Mouse (Mus musculus) liver, postnatal 0 days (tissue): ENCODE data around the gene Ubqln3.

ENCODE experiments used
- CTCF ChIP-seq: sonication (generic); IDR thresholded peaks from 2 replicates; pipeline ENCODE4 v1.5.1; 2016; ENCODE audit warnings: antibody characterized with exemption, low read depth
- EP300 ChIP-seq: IDR thresholded peaks from 2 replicates; pipeline ENCODE4 v1.6.1; 2016; ENCODE audit warnings: antibody characterized with exemption, low read depth, mild to moderate bottlenecking

- TF ChIP-seq CTCF (no peak), EP300 (no peak)
Measured at GRCm38 (mm10) chr7:104175085-104175484, 32.0 kb upstream of the Ubqln3 start.
